Mouse (Mus musculus) mouse embryonic stem cell (cell line): ENCODE measurements at regions not wholly inside any gene's neighbourhood (a gene's known extent, or its start where the extent isn't known, plus 50 kb on each side); places are given as distances from the start of the nearest gene placed in this dataset.

ENCODE experiments used
- in situ Hi-C, 2 experiments: fragments of 300-500 bp; cut with MboI; formaldehyde crosslinking; loops; 1 replicate in 1 of 2; 3 replicates in 1 of 2; pipeline ENCODE4 v1.14.3; 2019 to 2020; ENCODE audit warnings: low sequenced_read_pairs in 2 of 2, low pct_unique_long_range_greater_than_20kb in 1 of 2, mixed read lengths in 1 of 2; ENCODE audit not compliant: unreplicated experiment in 1 of 2

DNA sequence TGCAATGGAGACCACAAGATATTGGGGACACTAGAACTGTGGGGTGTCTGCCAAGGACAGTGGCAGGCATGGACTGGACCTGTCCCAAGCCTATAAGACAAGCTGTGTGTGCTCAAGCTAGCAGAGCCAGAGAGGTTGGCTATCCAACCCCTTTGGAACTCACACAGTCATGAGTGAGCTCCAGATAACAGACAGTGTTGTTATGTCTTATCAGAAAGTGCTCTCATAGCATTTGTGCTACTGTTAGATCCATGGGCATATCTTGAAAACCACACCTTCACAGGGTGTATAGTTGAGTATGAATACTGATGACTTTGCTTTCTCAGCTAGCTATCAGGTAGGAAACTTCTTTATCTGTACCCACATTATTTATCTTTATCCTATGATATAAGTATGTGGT, 338.1 kb upstream of the Sox11 start:
- in situ Hi-C loops = no loop called here

DNA sequence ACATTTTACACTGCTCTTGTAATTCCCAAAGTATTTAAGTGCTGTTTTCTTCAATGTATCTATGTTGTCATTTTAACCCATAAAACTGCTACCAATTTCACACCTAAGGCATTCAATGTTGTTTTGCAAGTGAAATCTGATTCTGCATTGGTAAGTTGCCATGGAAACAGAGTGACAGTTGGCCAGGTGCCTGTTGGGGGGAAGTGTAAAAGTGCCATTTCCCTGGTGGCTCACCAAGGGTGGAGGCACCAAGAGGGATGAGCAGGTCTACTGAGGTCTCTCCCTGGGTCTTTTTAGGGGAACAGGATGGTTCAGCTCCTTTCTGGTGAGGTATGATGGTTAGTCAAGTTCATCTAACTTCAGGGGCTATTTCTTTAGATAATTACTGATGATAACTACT, 331.0 kb upstream of the Sox11 start:
- in situ Hi-C loops = no loop called here

DNA sequence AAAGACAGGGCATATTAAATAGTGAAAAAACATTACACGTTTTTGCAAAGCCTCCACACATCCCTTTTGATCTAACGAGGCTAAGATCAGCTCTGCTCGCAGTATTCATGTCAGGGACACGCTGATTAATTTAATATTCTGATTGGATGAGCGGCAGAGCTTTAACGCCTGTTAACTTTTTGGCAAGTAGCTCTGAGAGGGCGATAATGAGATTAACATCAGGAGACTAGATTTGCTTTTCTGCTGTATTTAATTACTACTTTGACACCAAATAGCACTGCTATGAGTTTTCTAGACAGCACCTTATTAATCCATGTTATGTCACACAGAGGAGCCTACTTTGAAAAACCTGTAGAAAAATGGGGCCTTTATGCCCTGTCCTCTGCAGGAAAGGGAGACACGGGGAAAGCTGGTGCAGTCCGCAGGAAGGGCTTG, 328.3 kb upstream of the Sox11 start:
- in situ Hi-C loops = no loop called here

DNA sequence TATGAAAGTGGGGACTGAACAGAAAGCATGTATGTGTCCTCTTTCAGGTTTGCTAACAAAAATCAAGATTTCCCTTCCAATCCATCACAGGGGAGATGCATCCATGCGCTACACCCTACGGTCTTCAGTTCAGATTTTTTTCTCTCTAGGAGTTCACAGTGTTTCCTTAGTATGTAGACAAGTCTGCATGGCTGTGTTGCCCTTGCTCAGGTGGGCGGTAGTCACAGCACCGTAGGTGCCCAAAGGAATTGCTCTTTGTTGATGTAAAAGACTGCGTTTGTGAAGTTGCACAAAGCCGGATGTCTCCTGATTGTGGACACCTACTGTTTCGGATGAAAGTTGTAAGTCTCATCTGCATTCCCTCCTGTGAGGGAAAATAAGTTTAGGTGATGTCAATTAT, 327.8 kb upstream of the Sox11 start:
- in situ Hi-C loops = no loop called here

DNA sequence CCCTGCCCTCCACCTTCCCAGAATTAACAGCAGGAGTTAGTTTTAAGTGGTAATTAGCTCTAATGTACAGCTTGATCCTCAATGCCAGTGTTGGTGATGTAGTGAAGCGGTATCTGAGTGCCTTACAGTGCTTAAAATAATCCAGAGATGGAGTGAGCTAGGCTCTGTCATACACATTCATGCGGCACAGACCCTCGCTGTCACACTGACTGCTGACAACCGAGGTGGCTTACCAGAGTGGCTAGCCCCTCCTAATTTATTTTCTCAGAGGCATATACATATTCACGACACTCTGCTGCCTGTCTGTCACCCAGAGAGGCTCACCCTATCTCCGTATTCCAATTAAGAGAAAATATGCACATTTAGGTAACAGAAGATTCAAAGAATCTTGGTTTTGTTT, 327.2 kb upstream of the Sox11 start:
- in situ Hi-C loops = no loop called here

DNA sequence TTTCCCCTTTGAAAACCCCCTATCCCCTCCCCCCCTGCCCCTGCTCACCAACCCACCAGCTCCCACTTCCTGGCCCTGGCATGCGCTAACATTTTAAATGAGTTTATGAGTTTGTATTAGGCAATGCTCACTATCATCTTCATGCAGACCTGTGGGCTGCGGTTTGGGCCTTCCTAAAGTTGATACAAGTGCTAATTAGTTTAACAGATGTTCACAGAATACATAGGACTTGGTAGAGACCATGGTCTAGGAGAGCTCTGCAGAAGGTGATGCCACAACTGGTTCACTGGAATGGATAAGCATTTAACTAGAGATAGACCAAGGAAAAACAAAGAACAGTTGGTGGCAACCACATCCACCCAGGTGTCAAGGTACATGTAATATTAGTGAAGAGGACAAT, 324.1 kb upstream of the Sox11 start:
- in situ Hi-C loops = no loop called here

DNA sequence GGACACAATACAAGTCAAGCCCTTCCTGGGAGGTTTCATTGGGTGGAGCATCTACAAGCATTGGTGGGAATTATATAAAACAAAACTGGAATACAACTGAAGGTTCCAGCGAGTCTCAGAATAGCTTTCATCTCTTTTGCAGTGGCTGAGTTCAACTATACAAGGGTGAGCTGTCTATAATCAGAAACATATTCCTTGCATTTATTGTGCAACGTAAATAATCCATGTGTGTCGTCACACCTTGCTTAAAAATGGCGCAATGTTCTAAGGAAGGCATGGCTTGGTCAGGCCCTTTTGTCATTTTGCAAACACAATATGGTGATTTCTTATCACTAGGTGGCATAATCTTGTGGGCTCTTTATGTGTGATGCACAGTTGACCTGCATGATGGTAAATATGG, 320.8 kb upstream of the Sox11 start:
- in situ Hi-C loops = no loop called here

DNA sequence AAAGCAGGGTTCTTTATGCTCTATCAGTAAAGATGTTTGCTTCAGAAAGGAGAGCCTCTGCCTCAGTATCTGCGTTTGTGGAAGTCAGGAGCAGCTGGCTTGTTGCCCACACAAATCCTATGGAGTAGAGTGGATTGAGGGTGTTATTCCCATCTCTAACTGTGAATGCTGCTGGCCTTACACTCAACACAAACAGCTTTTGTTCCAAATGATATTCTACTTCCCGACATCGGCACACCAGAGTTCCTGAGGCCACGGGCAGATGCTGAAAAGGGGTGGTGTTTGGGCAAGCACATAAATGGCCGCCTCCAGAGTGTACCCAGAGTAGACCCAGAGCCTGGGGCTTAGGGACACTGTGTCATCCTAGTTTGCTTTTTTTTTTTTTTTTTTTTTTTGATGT, 320.3 kb upstream of the Sox11 start:
- in situ Hi-C loops = no loop called here

DNA sequence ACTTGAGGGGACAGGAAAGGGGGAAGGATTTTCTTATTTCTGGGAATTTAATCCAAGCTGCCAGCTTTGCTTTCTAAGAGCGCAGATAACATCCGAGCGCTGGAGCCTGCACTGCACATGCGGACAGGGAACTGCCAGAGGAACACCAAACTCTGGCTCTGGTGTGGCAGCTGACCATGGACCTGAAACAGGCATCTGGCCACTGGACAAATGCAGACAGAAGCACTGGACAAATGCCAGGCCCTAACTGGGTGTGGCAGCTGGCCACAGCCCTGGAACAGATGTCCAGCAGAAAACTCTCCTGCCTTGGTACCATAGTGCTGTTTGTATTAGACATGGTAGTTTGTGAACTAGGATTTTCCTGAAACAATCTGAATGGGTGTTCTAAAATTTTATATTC, 315.2 kb upstream of the Sox11 start:
- in situ Hi-C loops = no loop called here

DNA sequence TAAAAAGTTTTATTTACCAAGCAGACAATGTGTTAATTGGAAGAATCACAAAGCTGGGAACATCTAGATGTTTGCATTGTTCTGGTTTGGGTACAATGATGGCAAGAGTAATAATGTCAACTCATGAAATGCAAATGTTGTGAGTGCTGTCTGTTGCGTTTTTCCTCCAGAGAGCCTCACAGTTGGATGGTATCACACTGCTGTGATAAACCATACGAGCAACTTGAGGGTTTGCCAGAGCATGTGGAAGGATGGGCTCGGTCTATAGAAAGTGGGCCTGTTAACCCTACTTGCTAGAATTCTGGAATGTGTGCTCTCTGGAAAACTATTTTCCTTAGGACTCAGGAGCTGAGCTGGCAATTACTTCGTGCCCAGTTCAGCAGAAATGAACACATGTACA, 311.2 kb upstream of the Sox11 start:
- in situ Hi-C loops = no loop called here

DNA sequence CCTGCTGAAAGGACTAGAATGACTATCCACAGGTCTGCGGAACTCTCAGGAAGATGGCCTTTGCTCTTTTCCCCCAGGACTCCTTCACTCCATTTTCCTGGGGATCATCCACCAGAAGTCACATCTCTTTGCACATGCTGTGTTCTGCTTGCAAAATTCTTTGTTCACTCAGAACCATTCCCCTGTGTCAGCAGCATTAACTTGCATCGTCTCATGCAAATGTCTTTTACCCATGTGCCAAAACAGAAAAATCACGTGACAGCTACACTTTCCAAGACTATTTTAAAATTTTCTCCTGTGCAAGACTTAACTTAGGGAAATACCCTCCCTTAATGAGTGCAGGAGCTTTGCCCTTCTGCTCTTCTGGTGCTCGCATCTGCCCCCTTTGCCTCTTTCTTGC, 306.2 kb upstream of the Sox11 start:
- in situ Hi-C loops = no loop called here

DNA sequence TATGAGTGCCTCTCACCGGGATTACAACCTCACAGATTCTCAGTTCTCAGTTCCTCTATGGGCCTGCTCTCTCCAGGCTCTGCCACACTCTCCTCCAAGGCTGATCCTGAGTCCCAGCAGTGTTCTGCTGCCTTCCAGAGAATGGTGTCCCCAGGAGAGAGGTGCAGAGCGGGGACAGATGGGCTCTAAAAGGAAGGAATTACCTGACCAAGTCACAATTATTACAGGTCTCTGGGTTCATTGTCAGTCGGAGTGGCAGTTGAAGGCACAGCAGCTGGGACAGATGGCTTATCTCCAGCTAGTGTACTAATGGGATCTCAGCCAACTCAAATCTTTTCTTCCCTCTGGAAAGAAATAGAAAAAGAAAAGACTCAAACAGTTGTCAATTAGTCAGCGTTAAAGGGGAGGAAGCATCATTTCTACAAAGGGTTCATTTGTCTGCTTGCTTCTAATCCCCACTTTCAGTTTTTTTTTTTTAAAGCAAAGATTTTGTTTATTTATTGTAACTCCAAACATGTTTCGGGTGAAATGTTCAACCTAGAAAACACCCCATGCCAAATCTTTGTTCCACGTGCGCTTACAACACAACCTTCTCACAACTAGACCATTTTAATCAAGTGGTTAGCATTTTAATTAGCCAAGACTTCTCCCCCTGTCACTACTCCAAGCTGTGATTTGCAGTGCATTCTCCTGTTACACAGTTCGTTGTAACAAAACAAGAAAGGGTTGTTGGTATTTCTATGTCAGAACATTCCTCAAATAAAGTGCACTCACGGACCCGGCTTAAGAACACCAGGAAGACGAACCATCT, 304.3 kb upstream of the Sox11 start:
- in situ Hi-C loops = no loop called here

DNA sequence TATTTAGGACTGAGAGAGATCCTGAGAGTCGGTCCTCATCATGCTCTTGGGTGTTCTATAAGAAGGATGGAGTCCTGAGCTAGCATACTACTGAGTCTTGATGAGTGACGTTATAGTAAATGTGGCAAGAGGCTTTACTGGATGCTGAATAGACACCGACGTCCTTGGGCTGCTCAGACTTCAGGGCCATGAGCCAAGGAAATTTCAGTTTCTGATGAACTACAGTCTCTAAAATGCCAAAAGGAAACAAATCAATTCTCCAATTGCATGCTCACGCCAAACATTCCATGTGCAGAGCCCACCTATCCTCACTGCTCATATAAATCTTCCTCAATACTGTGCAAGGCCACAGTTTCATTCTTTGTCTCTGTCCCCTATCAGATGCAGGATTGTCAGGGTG, 277.2 kb upstream of the Sox11 start:
- in situ Hi-C loops = loop anchor here in 1 of 2 experiments (25.0 kb wide), 1 partner anchor 818 kb away; no protein-coding TSS in a partner anchor

DNA sequence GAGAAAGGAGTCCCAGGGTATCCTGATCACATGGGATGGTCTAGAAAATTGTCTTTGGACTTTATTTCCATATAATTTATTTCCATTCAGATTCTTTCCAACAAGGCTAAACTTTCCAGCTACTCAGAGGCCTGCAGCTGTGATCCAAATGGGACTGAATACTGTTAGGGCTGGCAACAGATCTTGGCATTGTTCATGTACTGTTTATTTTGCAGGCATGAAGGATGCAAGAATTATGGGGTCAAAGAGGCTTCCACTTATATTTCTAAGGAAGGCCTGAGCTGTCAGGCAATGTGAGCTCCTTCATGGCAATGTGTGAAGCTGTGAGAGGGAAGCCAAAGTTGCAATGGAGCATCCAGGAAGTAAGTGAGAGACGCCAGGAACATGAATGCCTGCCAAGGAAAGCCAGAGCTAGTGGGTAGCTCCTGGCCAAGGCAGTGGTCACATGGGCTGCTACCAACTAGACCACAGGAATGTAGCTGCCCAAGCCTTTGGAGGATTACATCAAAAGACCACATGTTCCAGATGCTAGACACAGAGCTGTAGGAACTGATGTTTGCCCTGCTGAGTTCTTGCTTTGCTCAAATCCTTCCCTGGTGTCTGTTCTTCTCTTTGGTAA, 261.8 kb upstream of the Sox11 start:
- in situ Hi-C loops = loop anchor here in 1 of 2 experiments (25.0 kb wide), 1 partner anchor 833 kb away; no protein-coding TSS in a partner anchor

DNA sequence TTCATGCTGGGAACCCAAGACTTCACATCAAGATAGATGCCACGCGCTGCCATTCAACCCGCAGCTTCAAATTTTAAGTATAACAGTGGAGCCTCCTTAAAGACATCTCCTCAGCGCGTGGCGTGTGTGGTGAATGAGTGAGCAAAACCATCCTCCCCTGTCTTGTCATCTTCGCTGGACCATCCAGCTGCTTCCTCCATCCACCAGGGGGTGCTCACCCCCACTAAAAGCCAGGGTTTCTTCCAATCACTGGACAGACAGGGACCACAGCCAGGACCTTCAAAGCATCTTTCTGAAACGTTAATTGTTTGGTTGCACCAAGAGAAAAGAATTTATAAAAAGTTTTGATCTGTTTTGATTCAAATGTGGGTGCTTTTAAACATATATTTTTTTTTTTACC, 256.8 kb upstream of the Sox11 start:
- in situ Hi-C loops = no loop called here

DNA sequence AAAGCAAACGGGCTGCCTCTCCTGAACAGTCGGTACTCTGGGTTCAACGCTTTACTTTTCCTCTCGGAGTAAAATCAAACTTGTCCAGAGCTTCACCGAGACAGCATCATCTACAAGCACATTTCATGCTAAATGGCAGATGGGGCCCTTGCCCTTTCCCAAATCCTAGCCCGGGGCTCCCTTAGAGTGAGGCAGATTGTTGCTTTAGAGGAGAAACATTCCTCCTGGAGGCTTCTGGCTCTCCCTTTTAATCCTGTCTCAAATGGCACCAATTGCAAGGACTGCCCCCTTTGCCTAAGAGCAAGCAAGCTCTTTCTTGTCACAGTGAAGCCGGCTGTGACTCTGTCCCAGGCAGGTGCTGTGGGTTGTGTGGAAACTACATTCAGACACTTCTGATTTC, 255.5 kb upstream of the Sox11 start:
- in situ Hi-C loops = no loop called here

DNA sequence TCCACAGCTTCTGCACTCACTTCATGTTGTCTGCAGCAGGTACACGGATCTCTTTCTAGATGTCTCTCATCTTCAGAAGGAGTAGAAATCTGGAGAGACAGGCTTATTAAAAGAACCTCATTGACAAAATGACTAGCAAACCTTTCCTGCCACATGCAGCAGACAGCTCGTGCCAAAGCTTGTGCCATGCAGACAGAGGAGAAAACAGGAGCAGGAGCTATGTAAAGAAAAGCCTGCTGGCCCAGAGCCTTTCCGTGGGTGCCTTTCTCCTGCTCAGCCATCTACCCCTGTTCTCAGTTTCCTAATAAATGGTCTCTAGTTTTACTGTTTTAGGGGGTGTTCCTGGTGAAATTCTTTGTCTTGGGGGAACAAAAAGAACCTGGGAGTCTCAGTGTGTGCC, 254.9 kb upstream of the Sox11 start:
- in situ Hi-C loops = no loop called here

DNA sequence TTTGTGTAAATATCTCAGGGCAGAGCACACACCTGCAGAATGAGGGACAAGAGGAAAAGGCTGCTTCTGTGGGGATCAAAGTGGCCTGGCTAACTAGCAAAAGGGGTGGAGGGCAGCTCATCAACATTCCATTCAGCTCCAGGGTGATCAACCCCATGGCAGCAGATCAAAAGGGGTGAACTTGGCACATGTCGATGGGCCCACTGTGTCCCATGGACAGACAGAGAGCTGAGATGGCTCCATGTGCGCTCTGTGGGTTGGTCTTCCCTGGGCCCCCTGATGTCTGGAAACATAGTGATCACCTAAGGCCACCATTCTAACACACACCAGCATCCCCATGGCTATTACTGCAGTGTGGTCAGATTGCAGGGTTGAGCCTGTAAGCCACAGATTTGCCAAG, 253.2 kb upstream of the Sox11 start:
- in situ Hi-C loops = no loop called here

DNA sequence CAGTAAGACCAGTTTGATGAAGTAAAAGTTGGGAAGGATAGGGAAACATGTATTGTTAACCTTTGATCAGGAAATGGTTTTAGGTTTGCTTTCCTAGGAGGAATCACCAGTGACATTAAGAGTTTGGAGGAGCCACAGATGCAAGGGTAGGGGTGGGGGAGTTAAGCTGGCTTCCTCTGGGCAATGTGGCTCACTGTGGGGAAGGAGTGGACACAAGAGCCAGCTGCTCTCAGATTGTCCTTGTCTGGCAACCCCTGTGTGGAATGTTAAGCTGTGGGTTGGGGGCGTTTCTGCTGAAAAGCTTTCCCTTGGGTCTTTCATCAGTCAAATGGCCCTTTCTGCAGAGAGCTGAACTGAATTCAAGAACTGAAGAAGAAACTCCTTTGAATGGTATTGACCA, 251.1 kb upstream of the Sox11 start:
- in situ Hi-C loops = no loop called here

DNA sequence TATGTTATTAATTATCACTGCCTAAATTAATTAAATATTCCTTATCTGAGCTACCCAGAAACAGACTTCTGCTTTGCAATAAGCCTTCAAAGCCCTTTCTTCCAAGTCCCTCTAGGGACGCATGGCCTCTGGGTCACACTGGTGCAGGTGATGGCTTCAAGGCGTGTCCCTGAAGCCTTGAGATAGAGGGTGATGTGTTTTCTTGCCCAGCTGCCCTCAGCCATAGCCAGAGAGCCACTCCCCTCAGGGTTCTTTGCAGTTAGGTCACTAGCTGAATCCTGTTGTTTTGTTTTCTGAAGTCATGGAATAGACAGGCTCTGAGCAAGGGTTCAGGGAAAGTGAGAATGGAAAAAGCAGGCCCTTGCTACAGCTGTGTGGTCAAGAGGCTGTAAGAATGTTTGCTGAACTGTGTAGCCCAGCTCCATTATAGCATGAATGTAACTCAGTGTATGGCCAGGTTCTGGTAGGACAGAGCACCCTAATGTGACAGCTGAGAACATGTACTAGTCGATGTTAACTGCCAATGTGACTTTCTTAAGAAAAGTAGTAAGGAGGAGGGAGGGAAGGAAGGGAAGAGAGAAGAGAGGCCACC, 233.8 kb upstream of the Sox11 start:
- in situ Hi-C loops = no loop called here
